Mouse (Mus musculus): ENCODE data around the gene BC037034. TPM values are rescaled to one million over a fixed set of nuclear protein-coding genes. Genes with fewer than 3 reads are reported as not detected.

BC037034 gene
- 5.4 and 6.3 TPM in 2 replicates for polyA plus RNA-seq (2016; fragmentation: Nextera tagmentation; extraction: Ambion mirVana)

GRCm38 (mm10) chr5:138263260-138264206, at the start of gene BC037034:
TSS of gene BC037034 (minus strand) at chr5:138264033.
- DNase-seq (ENCODE audit: low spot score) = peak; percentile 94
- WGBS = under 1% methylated on average over 68 of the region's 71 CpGs
- Histone ChIP-seq H3K27ac (peak within 1 kb of the TSS; percentile 93), H3K4me1 (peaks cover 25% of the 10 kb centered on the region), H3K9me3 (replicated peaks) (no peaks in the 10 kb centered on the region), H3K4me3 (peak within 1 kb of the TSS; percentile 74), H3K27me3 (ENCODE audit: low read depth, poor library complexity, severe bottlenecking) (no peaks in the 10 kb centered on the region), H3K36me3 (peaks cover 57% of the 10 kb centered on the region)

GRCm38 (mm10) chr5:138312795-138313194, 49.0 kb upstream of the BC037034 start:
- DNase-seq (ENCODE audit: low spot score) = no peak
- H3K27ac ChIP-seq = no peak overlapping the region
- H3K9me3 ChIP-seq (replicated peaks) = no peaks in the 10 kb centered on the region
- H3K36me3 ChIP-seq = no peaks in the 10 kb centered on the region
- H3K4me1 ChIP-seq = no peaks in the 10 kb centered on the region
- H3K4me3 ChIP-seq = no peak overlapping the region
- WGBS = 88% methylated on average over 3 of the region's 3 CpGs
- H3K27me3 ChIP-seq (ENCODE audit: low read depth, poor library complexity, severe bottlenecking) = no peaks in the 10 kb centered on the region

- Histone ChIP-seq H3K27me3 (ENCODE audit: low read depth, poor library complexity, severe bottlenecking) (no peaks in the 10 kb centered on the region), H3K27ac (no peak overlapping the region), H3K36me3 (no peaks in the 10 kb centered on the region), H3K9me3 (replicated peaks) (no peaks in the 10 kb centered on the region), H3K4me3 (no peak overlapping the region), H3K4me1 (no peaks in the 10 kb centered on the region)
- DNase-seq (ENCODE audit: low spot score) = no peak
- WGBS = 81% methylated on average over 2 of the region's 2 CpGs
Measured at GRCm38 (mm10) chr5:138299613-138300012, 35.8 kb upstream of the BC037034 start.

GRCm38 (mm10) chr5:138294158-138294557, 30.3 kb upstream of the BC037034 start:
- Histone ChIP-seq H3K27me3 (ENCODE audit: low read depth, poor library complexity, severe bottlenecking) (no peaks in the 10 kb centered on the region), H3K36me3 (no peaks in the 10 kb centered on the region), H3K27ac (no peak overlapping the region), H3K4me1 (no peaks in the 10 kb centered on the region), H3K9me3 (replicated peaks) (no peaks in the 10 kb centered on the region), H3K4me3 (no peak overlapping the region)
- DNase-seq (ENCODE audit: low spot score) = no peak

- Histone ChIP-seq H3K9me3 (replicated peaks) (no peaks in the 10 kb centered on the region), H3K27ac (no peak overlapping the region), H3K27me3 (ENCODE audit: low read depth, poor library complexity, severe bottlenecking) (no peaks in the 10 kb centered on the region), H3K4me3 (no peak overlapping the region), H3K36me3 (no peaks in the 10 kb centered on the region), H3K4me1 (no peaks in the 10 kb centered on the region)
- no peak for DNase-seq (ENCODE audit: low spot score)
- WGBS = 76% methylated on average over 1 of the region's 1 CpGs
Measured at GRCm38 (mm10) chr5:138291638-138292037, 27.8 kb upstream of the BC037034 start.

- no peak for DNase-seq (ENCODE audit: low spot score)
- Histone ChIP-seq H3K36me3 (no peaks in the 10 kb centered on the region), H3K4me1 (no peaks in the 10 kb centered on the region), H3K27ac (no peak overlapping the region), H3K27me3 (ENCODE audit: low read depth, poor library complexity, severe bottlenecking) (no peaks in the 10 kb centered on the region), H3K4me3 (no peak overlapping the region), H3K9me3 (replicated peaks) (no peaks in the 10 kb centered on the region)
- WGBS = 80% methylated on average over 3 of the region's 3 CpGs
Measured at GRCm38 (mm10) chr5:138287861-138288260, 24.0 kb upstream of the BC037034 start.

- no peak overlapping the region for H3K4me3 ChIP-seq
- no peak for DNase-seq (ENCODE audit: low spot score)
- H3K36me3 ChIP-seq = peaks cover 1% of the 10 kb centered on the region
- no peak overlapping the region for H3K27ac ChIP-seq
- H3K9me3 ChIP-seq (replicated peaks) = no peaks in the 10 kb centered on the region
- WGBS = 49% methylated on average over 1 of the region's 1 CpGs
- peaks cover 10% of the 10 kb centered on the region for H3K4me1 ChIP-seq
- no peaks in the 10 kb centered on the region for H3K27me3 ChIP-seq (ENCODE audit: low read depth, poor library complexity, severe bottlenecking)
Measured at GRCm38 (mm10) chr5:138283540-138283939, 19.7 kb upstream of the BC037034 start.

- H3K9me3 ChIP-seq (replicated peaks) = no peaks in the 10 kb centered on the region
- H3K36me3 ChIP-seq = peaks cover 19% of the 10 kb centered on the region
- 85% methylated on average over 2 of the region's 2 CpGs for WGBS
- peaks cover 26% of the 10 kb centered on the region for H3K4me1 ChIP-seq
- no peaks in the 10 kb centered on the region for H3K27me3 ChIP-seq (ENCODE audit: low read depth, poor library complexity, severe bottlenecking)
- no peak overlapping the region for H3K4me3 ChIP-seq
- no peak overlapping the region for H3K27ac ChIP-seq
- DNase-seq (ENCODE audit: low spot score) = no peak
Measured at GRCm38 (mm10) chr5:138281798-138282197, 18.0 kb upstream of the BC037034 start.

GRCm38 (mm10) chr5:138280829-138281228, 17.0 kb upstream of the BC037034 start:
- H3K27me3 ChIP-seq (ENCODE audit: low read depth, poor library complexity, severe bottlenecking) = no peaks in the 10 kb centered on the region
- no peak overlapping the region for H3K27ac ChIP-seq
- H3K9me3 ChIP-seq (replicated peaks) = no peaks in the 10 kb centered on the region
- 88% methylated on average over 15 of the region's 15 CpGs for WGBS
- H3K4me1 ChIP-seq = peaks cover 36% of the 10 kb centered on the region
- peaks cover 29% of the 10 kb centered on the region for H3K36me3 ChIP-seq
- DNase-seq (ENCODE audit: low spot score) = no peak
- H3K4me3 ChIP-seq = no peak overlapping the region

- Histone ChIP-seq H3K27me3 (ENCODE audit: low read depth, poor library complexity, severe bottlenecking) (no peaks in the 10 kb centered on the region), H3K27ac (peak overlapping the region; percentile 92), H3K36me3 (peaks cover 33% of the 10 kb centered on the region), H3K4me3 (peak overlapping the region; percentile 78), H3K4me1 (peaks cover 40% of the 10 kb centered on the region), H3K9me3 (replicated peaks) (no peaks in the 10 kb centered on the region)
- 22% methylated on average over 26 of the region's 26 CpGs for WGBS
- no peak for DNase-seq (ENCODE audit: low spot score)
Measured at GRCm38 (mm10) chr5:138280425-138280768, 16.6 kb upstream of the BC037034 start.

- H3K4me3 ChIP-seq = peak within 1 kb of the TSS; percentile 78
- peak; percentile 96 for DNase-seq (ENCODE audit: low spot score)
- H3K4me1 ChIP-seq = peaks cover 46% of the 10 kb centered on the region
- peak within 1 kb of the TSS; percentile 92 for H3K27ac ChIP-seq
- no peaks in the 10 kb centered on the region for H3K27me3 ChIP-seq (ENCODE audit: low read depth, poor library complexity, severe bottlenecking)
- no peaks in the 10 kb centered on the region for H3K9me3 ChIP-seq (replicated peaks)
- WGBS = under 1% methylated on average over 56 of the region's 56 CpGs
- peaks cover 39% of the 10 kb centered on the region for H3K36me3 ChIP-seq
Measured at GRCm38 (mm10) chr5:138279585-138280424, 16.0 kb upstream of the BC037034 start, which contains the start of the genes Gm43720, Gpc2 and Stag3. TSS of gene Gm43720 (minus strand) at chr5:138279958. TSS of gene Gpc2 (minus strand) at chr5:138280005. TSS of gene Stag3 (plus strand) at chr5:138280240.

- peak overlapping the region; percentile 78 for H3K4me3 ChIP-seq
- no peak overlapping the region for H3K27ac ChIP-seq
- H3K36me3 ChIP-seq = peaks cover 50% of the 10 kb centered on the region
- H3K9me3 ChIP-seq (replicated peaks) = no peaks in the 10 kb centered on the region
- WGBS = 84% methylated on average over 7 of the region's 7 CpGs
- peaks cover 51% of the 10 kb centered on the region for H3K4me1 ChIP-seq
- no peaks in the 10 kb centered on the region; the same call in 1 of the 2 replicates for H3K27me3 ChIP-seq (ENCODE audit: low read depth, poor library complexity, severe bottlenecking)
- DNase-seq (ENCODE audit: low spot score) = no peak
Measured at GRCm38 (mm10) chr5:138277994-138278393, 14.2 kb upstream of the BC037034 start.
